Mouse (Mus musculus) T-helper 1 cell (primary cell): ENCODE measurements around the gene Adam6b.

Experiments
- in situ Hi-C: fragments of 300-600 bp; cut with MboI, MseI; formaldehyde crosslinking; loops from one replicate; pipeline ENCODE4 v1.15.1; 2025; ENCODE audit warnings: high pct_unique_total_duplicates

Gene Adam6b

GRCm38 (mm10) chr12:113489211-113489610 is at the start of gene Adam6b:
Gene Adam6b (plus strand): TSS chr12:113489511.
- in situ Hi-C loops = loop anchor here (5.0 kb wide), 1 partner anchor 93 kb away; no protein-coding TSS in a partner anchor

GRCm38 (mm10) chr12:113446061-113446460 is 43.2 kb upstream of the Adam6b start:
- in situ Hi-C loops = no loop called here

- in situ Hi-C loops = no loop called here
Measured at GRCm38 (mm10) chr12:113476164-113476563, 13.1 kb upstream of the Adam6b start.

GRCm38 (mm10) chr12:113482147-113482546 is 7.2 kb upstream of the Adam6b start:
- in situ Hi-C loops = loop anchor here (5.0 kb wide), 1 partner anchor 260 kb away; no protein-coding TSS in a partner anchor

- in situ Hi-C loops = loop anchor here (5.0 kb wide), 1 partner anchor 261 kb away; no protein-coding TSS in a partner anchor
Measured at GRCm38 (mm10) chr12:113482661-113483389, 6.5 kb upstream of the Adam6b start.

GRCm38 (mm10) chr12:113483492-113484162 is 5.7 kb upstream of the Adam6b start:
- in situ Hi-C loops = loop anchor here (5.0 kb wide), 1 partner anchor 261 kb away; no protein-coding TSS in a partner anchor

- in situ Hi-C loops = loop anchor here (5.0 kb wide), 2 partner anchors 97 to 263 kb away; no protein-coding TSS in a partner anchor
Measured at GRCm38 (mm10) chr12:113484971-113485485, 4.3 kb upstream of the Adam6b start.

GRCm38 (mm10) chr12:113487693-113488092 is 1.6 kb upstream of the Adam6b start:
- in situ Hi-C loops = loop anchor here (5.0 kb wide), 1 partner anchor 95 kb away; no protein-coding TSS in a partner anchor

GRCm38 (mm10) chr12:113525901-113526300 is 36.6 kb downstream of the Adam6b start:
- in situ Hi-C loops = no loop called here
